Mouse (Mus musculus) testis, adult 2 months (tissue): ENCODE measurements around the gene Dpf1.

Experiments used
- CTCF ChIP-seq: fragments of 200-500 bp; IDR thresholded peaks from 2 replicates; pipeline ENCODE4 v1.5.1; 2012; ENCODE audit warnings: low read depth, mild to moderate bottlenecking, inconsistent platforms, low read length, moderate library complexity; ENCODE audit not compliant: control insufficient read depth, insufficient read depth, insufficient replicate concordance
- POLR2A ChIP-seq: fragments of 200-500 bp; IDR thresholded peaks from 2 replicates; pipeline ENCODE4 v1.6.1; 2012; ENCODE audit warnings: low read depth, mild to moderate bottlenecking, inconsistent platforms, low read length, moderate library complexity; ENCODE audit not compliant: control insufficient read depth

GRCm38 (mm10) chr7:29352246-29352645, 48.5 kb downstream of the Dpf1 start:
- TF ChIP-seq POLR2A (no peak), CTCF (no peak)
